Mouse (Mus musculus) CH12.LX (cell line): ENCODE data around the gene Scrn2.

Source experiments
- JUND ChIP-seq: conservative IDR thresholded peaks from 2 replicates; pipeline ENCODE4 v1.6.1; 2011; ENCODE audit warnings: low read depth, low read length, improper control_type of control experiment
- PAX5 ChIP-seq: IDR thresholded peaks from 2 replicates; pipeline ENCODE4 v1.6.1; 2012; ENCODE audit warnings: low read length, inconsistent platforms, mixed read lengths
- POLR2A ChIP-seq: IDR thresholded peaks from 2 replicates; pipeline ENCODE4 v1.6.1; 2011; ENCODE audit warnings: low read depth, mild to moderate bottlenecking, improper control_type of control experiment, low read length
- TCF12 ChIP-seq: IDR thresholded peaks from 2 replicates; pipeline ENCODE4 v1.6.1; 2014; ENCODE audit warnings: low read depth, mild to moderate bottlenecking, inconsistent platforms, low read length, improper control_type of control experiment

DNA sequence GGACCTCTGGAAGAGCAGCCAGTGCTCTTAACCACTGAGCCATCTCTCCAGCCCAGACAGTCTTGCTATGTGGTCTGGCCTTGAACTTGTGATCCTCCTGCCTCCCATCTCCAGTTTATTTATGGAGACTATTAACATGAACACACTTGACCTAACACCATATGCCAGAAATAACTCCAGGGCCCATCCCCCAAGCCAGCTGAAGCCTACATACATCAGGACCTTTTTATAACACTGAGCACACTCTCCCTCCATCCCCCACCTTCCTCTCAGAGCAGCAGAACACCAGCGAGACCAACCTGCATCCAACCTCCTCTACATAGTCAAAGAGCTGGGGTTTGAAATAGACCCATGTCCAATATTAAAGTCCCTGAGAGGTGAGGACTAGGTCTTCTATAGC is 41.4 kb downstream of the Scrn2 start:
- TF ChIP-seq POLR2A (no peak), TCF12 (no peak), JUND (no peak), PAX5 (no peak)
